ENCODE assay signal across 24 mouse cellular contexts in genomic region chr12:34425468-34425867, GRCm38 (mm10).
DNase-seq lines count a peak whose midpoint lies in the region; ATAC-seq and TF ChIP-seq lines count a peak whose summit lies in the region.
"Had no signal": no experiment of that assay in that cellular context is flagged by ENCODE, and none has a peak within 500 bp of the region (broad histone marks: within the 10 kb centered on the region; RNA-seq: fewer than 3 reads in every experiment).

No protein-coding gene starts in this region.

- no peaks in the 10 kb centered on the region for H3K9me3 ChIP-seq in limb, embryonic 13.5 days
- no peaks in the 10 kb centered on the region for H3K9me3 ChIP-seq in limb, embryonic 10.5 days (replicated peaks)
- no peaks in the 10 kb centered on the region for H3K9me3 ChIP-seq in limb, embryonic 14.5 days (ENCODE audit: control insufficient read depth, low read length)
- H3K9me3 ChIP-seq in liver, postnatal 0 days (ENCODE audit: low read length) = no peaks in the 10 kb centered on the region
- H3K9me3 ChIP-seq: G1E had no signal

- TF ChIP-seq CTCF in liver, postnatal 0 days (IDR thresholded peaks at IDR 0.05; ENCODE audit: low read depth) = no peak

- DNase-seq in limb, embryonic 10.5 days (ENCODE audit: low spot score) = no peak
- peak; percentile 4 for DNase-seq in 3T3-L1 (ENCODE audit: low read depth, low spot score)
- peak; percentile 32 for DNase-seq in NIH3T3 (ENCODE audit: low read depth)
- peak; percentile 67 for DNase-seq in limb, embryonic 14.5 days (ENCODE audit: low spot score)
- no peak for DNase-seq in thymus, postnatal 0 days (ENCODE audit: low spot score)
- no peak for DNase-seq in liver, postnatal 0 days
- no peak for DNase-seq in urinary bladder, postnatal 4 days (ENCODE audit: low spot score in 2 of 2)
- DNase-seq: adrenal gland, adult 2 months; adrenal gland, adult 8-10 months; adrenal gland, postnatal 10 days; adrenal gland, postnatal 14 days; adrenal gland, postnatal 25 days; adrenal gland, postnatal 36 days; B cell, adult 2 months; cerebellum, adult 11 months; cerebellum, adult 11-12 months; cerebellum, adult 18-20 months; cerebellum, adult 2 months had no signal

- 40% methylated on average over 2 of the region's 2 CpGs for WGBS in limb, embryonic 13.5 days
- WGBS in limb, embryonic 10.5 days = 89% methylated on average over 2 of the region's 2 CpGs
- WGBS in limb, embryonic 14.5 days = 47% methylated on average over 2 of the region's 2 CpGs
- WGBS in liver, postnatal 0 days (ENCODE audit: insufficient replicate concordance) = 75% methylated on average over 2 of the region's 2 CpGs

- H3K27ac ChIP-seq in limb, embryonic 13.5 days = no peak overlapping the region
- no peak overlapping the region for H3K27ac ChIP-seq in limb, embryonic 10.5 days
- no peak overlapping the region for H3K27ac ChIP-seq in limb, embryonic 14.5 days (replicated peaks; ENCODE audit: low read depth, low read length)
- no peak overlapping the region for H3K27ac ChIP-seq in liver, postnatal 0 days (ENCODE audit: low read depth)

- ATAC-seq in limb, embryonic 13.5 days (ENCODE audit: low FRiP score, low read depth) = peak; percentile 80
- peak; percentile 76 for ATAC-seq in limb, embryonic 14.5 days (ENCODE audit: low FRiP score, low read depth)
- no peak for ATAC-seq in liver, postnatal 0 days
- ATAC-seq: activated CD4-positive, CD25-positive, alpha-beta regulatory T cell, adult 4 months; CD4-positive, CD25-positive, alpha-beta regulatory T cell, adult 4 months; Patski had no signal

- H3K9ac ChIP-seq in limb, embryonic 13.5 days = no peak overlapping the region
- no peak overlapping the region for H3K9ac ChIP-seq in limb, embryonic 14.5 days (ENCODE audit: low read depth, low read length, severe bottlenecking)
- H3K9ac ChIP-seq in liver, postnatal 0 days (replicated peaks) = no peak overlapping the region

- H3K4me3 ChIP-seq in limb, embryonic 13.5 days = no peak overlapping the region
- no peak overlapping the region for H3K4me3 ChIP-seq in limb, embryonic 10.5 days
- H3K4me3 ChIP-seq in limb, embryonic 14.5 days (replicated peaks; ENCODE audit: low read length) = no peak overlapping the region
- H3K4me3 ChIP-seq in liver, postnatal 0 days (ENCODE audit: low read depth, low read length) = no peak overlapping the region

- H3K36me3 ChIP-seq in limb, embryonic 13.5 days = no peaks in the 10 kb centered on the region
- H3K36me3 ChIP-seq in limb, embryonic 10.5 days = no peaks in the 10 kb centered on the region
- no peaks in the 10 kb centered on the region for H3K36me3 ChIP-seq in limb, embryonic 14.5 days (ENCODE audit: control insufficient read depth, insufficient read depth, low read length)
- H3K36me3 ChIP-seq in liver, postnatal 0 days (replicated peaks; ENCODE audit: insufficient read depth, low read length) = no peaks in the 10 kb centered on the region
- H3K36me3 ChIP-seq: G1E had no signal

- no peaks in the 10 kb centered on the region for H3K4me1 ChIP-seq in limb, embryonic 13.5 days
- H3K4me1 ChIP-seq in limb, embryonic 10.5 days = no peaks in the 10 kb centered on the region
- no peaks in the 10 kb centered on the region for H3K4me1 ChIP-seq in limb, embryonic 14.5 days (ENCODE audit: control insufficient read depth, insufficient read depth, low read length)
- no peaks in the 10 kb centered on the region for H3K4me1 ChIP-seq in liver, postnatal 0 days (ENCODE audit: insufficient read depth)

- H3K27me3 ChIP-seq in limb, embryonic 13.5 days = no peaks in the 10 kb centered on the region
- no peaks in the 10 kb centered on the region for H3K27me3 ChIP-seq in limb, embryonic 10.5 days (ENCODE audit: low read depth, poor library complexity, severe bottlenecking)
- H3K27me3 ChIP-seq in limb, embryonic 14.5 days (ENCODE audit: control insufficient read depth, insufficient read depth, low read length) = no peaks in the 10 kb centered on the region
- H3K27me3 ChIP-seq in liver, postnatal 0 days (ENCODE audit: insufficient read depth, low read length) = no peaks in the 10 kb centered on the region
- H3K27me3 ChIP-seq: CH12.LX, Patski had no signal

- no peak for TF ChIP-seq POLR2A in limb, embryonic 14.5 days (IDR thresholded peaks at IDR 0.05; ENCODE audit: borderline replicate concordance, extremely low read depth, insufficient read depth, insufficient read length)

- TF ChIP-seq EP300 in liver, postnatal 0 days (IDR thresholded peaks at IDR 0.05; ENCODE audit: low read depth) = no peak

- no peak overlapping the region for H3K4me2 ChIP-seq in limb, embryonic 13.5 days (replicated peaks)
- H3K4me2 ChIP-seq in limb, embryonic 14.5 days (replicated peaks; ENCODE audit: low read depth, low read length, severe bottlenecking) = no peak overlapping the region
- no peak overlapping the region for H3K4me2 ChIP-seq in liver, postnatal 0 days (ENCODE audit: low read depth, low read length)

Comparison
In these comparisons a context has a peak if more than half of its experiments do, and no peak if none do; other contexts are left out.
1. DNase-seq: peak in 3T3-L1 (single experiment), NIH3T3 (single experiment) and limb, embryonic 14.5 days (single experiment); none in limb, embryonic 10.5 days (single experiment), thymus, postnatal 0 days (single experiment), liver, postnatal 0 days (single experiment) and urinary bladder, postnatal 4 days (0 of 2).